Mouse (Mus musculus) ES-E14 (cell line): ENCODE measurements around the gene Bach1.

Source experiments
- MAFK ChIP-seq: IDR thresholded peaks from 2 replicates; pipeline ENCODE4 v1.6.1; 2014; ENCODE audit warnings: mild to moderate bottlenecking, low read depth, low read length, inconsistent platforms; ENCODE audit not compliant: insufficient read depth
- ZC3H11A ChIP-seq: IDR thresholded peaks from 2 replicates; pipeline ENCODE4 v1.6.1; 2012; ENCODE audit warnings: low read depth, mild to moderate bottlenecking, inconsistent platforms, low read length, borderline replicate concordance

GRCm38 (mm10) chr16:87707335-87707734 is 8.6 kb downstream of the Bach1 start:
- TF ChIP-seq ZC3H11A = no peak
- TF ChIP-seq MAFK = no peak
